Comparison of ENCODE assay signal across 8 mouse cellular contexts in genomic region chr11:82006796-82007423, GRCm38 (mm10). TPM values are rescaled to one million over a fixed set of nuclear protein-coding genes. Genes with fewer than 3 reads are reported as not detected.
DNase-seq lines count a peak whose midpoint lies in the region; ATAC-seq and TF ChIP-seq lines count a peak whose summit lies in the region.
"Had no signal": no experiment of that assay in that cellular context is flagged by ENCODE, and none has a peak within 500 bp of the region (broad histone marks: within the 10 kb centered on the region; RNA-seq: fewer than 3 reads in every experiment).

No protein-coding gene starts in this region.

- peak; percentile 92 for DNase-seq in NIH3T3 (ENCODE audit: low read depth)
- DNase-seq in adrenal gland, postnatal 14 days, result peak; percentile 73
- no peak for DNase-seq in liver, embryonic 13.5 days
- no peak for DNase-seq in right cerebral cortex, postnatal 10 days (ENCODE audit: low spot score in 2 of 2)
- DNase-seq in c-Kit-positive CD71-positive TER-119-positive erythroid progenitor cells, embryonic 14.5 days (ENCODE audit: low spot score), result no peak

- peaks cover 4% of the 10 kb centered on the region; the same call in 1 of the 2 replicates for H3K4me1 ChIP-seq in heart, embryonic 16.5 days (ENCODE audit: control insufficient read depth, insufficient read depth, low read length)
- H3K4me1 ChIP-seq in liver, embryonic 13.5 days (replicated peaks), result peaks cover 5% of the 10 kb centered on the region; the same call in 1 of the 2 replicates
- H3K4me1 ChIP-seq in small intestine, adult 2 months (ENCODE audit: control insufficient read depth, insufficient read depth, insufficient read length, low read length), result no peaks in the 10 kb centered on the region

- no peaks in the 10 kb centered on the region for H3K36me3 ChIP-seq in heart, embryonic 16.5 days (ENCODE audit: control insufficient read depth, insufficient read depth)
- no peaks in the 10 kb centered on the region for H3K36me3 ChIP-seq in liver, embryonic 13.5 days
- H3K36me3 ChIP-seq in small intestine, adult 2 months (ENCODE audit: control insufficient read depth, insufficient read depth, low read length), result no peaks in the 10 kb centered on the region

- 26% methylated on average over 12 of the region's 12 CpGs for WGBS in heart, embryonic 16.5 days
- WGBS in liver, embryonic 13.5 days (ENCODE audit: insufficient replicate concordance), result 15% methylated on average over 12 of the region's 12 CpGs
- 40% methylated on average over 12 of the region's 12 CpGs for WGBS in small intestine, adult 2 months

- H3K9ac ChIP-seq in heart, embryonic 16.5 days (ENCODE audit: low read length), result no peak overlapping the region
- H3K9ac ChIP-seq in liver, embryonic 13.5 days, result no peak overlapping the region

- no peak for TF ChIP-seq POLR2A in small intestine, adult 2 months (IDR thresholded peaks at IDR 0.05; ENCODE audit: low read depth, low read length)

- no peak for TF ChIP-seq CTCF in small intestine, adult 2 months (IDR thresholded peaks at IDR 0.05; ENCODE audit: extremely low read depth, insufficient read length, insufficient replicate concordance, low read depth, low read length)

- H3K27me3 ChIP-seq in heart, embryonic 16.5 days (ENCODE audit: control insufficient read depth, insufficient read depth, low read length), result no peaks in the 10 kb centered on the region
- no peaks in the 10 kb centered on the region for H3K27me3 ChIP-seq in liver, embryonic 13.5 days
- no peaks in the 10 kb centered on the region for H3K27me3 ChIP-seq in small intestine, adult 2 months (ENCODE audit: control insufficient read depth, insufficient read depth, low read length)

- no peak overlapping the region for H3K4me3 ChIP-seq in heart, embryonic 16.5 days (ENCODE audit: low read length)
- no peak overlapping the region for H3K4me3 ChIP-seq in liver, embryonic 13.5 days (replicated peaks)
- no peak overlapping the region for H3K4me3 ChIP-seq in small intestine, adult 2 months (ENCODE audit: low read depth, low read length)

- H3K27ac ChIP-seq in heart, embryonic 16.5 days (ENCODE audit: low read length), result peak overlapping the region; percentile 35
- no peak overlapping the region for H3K27ac ChIP-seq in liver, embryonic 13.5 days
- peak overlapping the region; percentile 64 for H3K27ac ChIP-seq in small intestine, adult 2 months (ENCODE audit: insufficient read depth, low read depth, low read length)

- H3K9me3 ChIP-seq in heart, embryonic 16.5 days (replicated peaks; ENCODE audit: control insufficient read depth, low read length), result no peaks in the 10 kb centered on the region
- H3K9me3 ChIP-seq in liver, embryonic 13.5 days (replicated peaks), result no peaks in the 10 kb centered on the region

- peak overlapping the region; percentile 28; the same call in 1 of the 2 replicates for H3K4me2 ChIP-seq in heart, embryonic 16.5 days (ENCODE audit: low read depth, low read length)
- 0 out of 2 replicates have a peak overlapping the region, but pooled peaks have one; percentile 6 for H3K4me2 ChIP-seq in liver, embryonic 13.5 days

- peak; percentile 65 for ATAC-seq in heart, embryonic 16.5 days (replicated peaks; ENCODE audit: extremely low read depth, insufficient read depth, low FRiP score)
- ATAC-seq in liver, embryonic 13.5 days (ENCODE audit: low read depth), result 0 out of 2 replicates have a peak, but pooled peaks have one; percentile 20

RNA-seq across cellular contexts. Expression of gene Ccl2, which starts 28.5 kb away (rescaled TPM):
- total RNA-seq in adrenal gland, postnatal 14 days (2021), result 1.4 and 1.9 TPM in 2 replicates
- 9.1 and 12.3 TPM in 2 replicates for polyA plus RNA-seq in heart, embryonic 16.5 days (2015; fragmentation: Nextera tagmentation; extraction: Ambion mirVana)
- 1.9 and 2.0 TPM in 2 replicates for polyA plus RNA-seq in liver, embryonic 13.5 days (2015; fragmentation: Nextera tagmentation; extraction: Ambion mirVana)
- polyA plus RNA-seq in small intestine, adult 2 months (2012; rRNA removed), result 1.4 and 2.0 TPM in 2 replicates

RNA-seq across cellular contexts. Expression of gene Gm17268, which starts 31.5 kb away (rescaled TPM):
- not detected in 2 replicates for total RNA-seq in adrenal gland, postnatal 14 days (2021)
- polyA plus RNA-seq in heart, embryonic 16.5 days (2015; fragmentation: Nextera tagmentation; extraction: Ambion mirVana), result not detected in 2 replicates
- not detected in 2 replicates for polyA plus RNA-seq in liver, embryonic 13.5 days (2015; fragmentation: Nextera tagmentation; extraction: Ambion mirVana)
- polyA plus RNA-seq in small intestine, adult 2 months (2012; rRNA removed), result not detected in 2 replicates
- polyA plus RNA-seq: embryonic facial prominence, embryonic 11.5 days had no signal

RNA-seq across cellular contexts. Expression of gene Ccl7, which starts 38.6 kb away (rescaled TPM):
- not detected in 2 replicates for total RNA-seq in adrenal gland, postnatal 14 days (2021)
- 3.4 and 6.0 TPM in 2 replicates for polyA plus RNA-seq in heart, embryonic 16.5 days (2015; fragmentation: Nextera tagmentation; extraction: Ambion mirVana)
- 0.67 and 0.94 TPM in 2 replicates for polyA plus RNA-seq in liver, embryonic 13.5 days (2015; fragmentation: Nextera tagmentation; extraction: Ambion mirVana)
- 0.32 and 0.91 TPM in 2 replicates for polyA plus RNA-seq in small intestine, adult 2 months (2012; rRNA removed)
- polyA plus RNA-seq: embryonic facial prominence, embryonic 11.5 days had no signal

RNA-seq across cellular contexts. Expression of gene Asic2, which starts 38.7 kb away (rescaled TPM):
- 1.7 and 2.7 TPM in 2 replicates for total RNA-seq in adrenal gland, postnatal 14 days (2021)
- not detected in 2 replicates for polyA plus RNA-seq in heart, embryonic 16.5 days (2015; fragmentation: Nextera tagmentation; extraction: Ambion mirVana)
- polyA plus RNA-seq in liver, embryonic 13.5 days (2015; fragmentation: Nextera tagmentation; extraction: Ambion mirVana), result not detected in 2 replicates
- polyA plus RNA-seq in small intestine, adult 2 months (2012; rRNA removed), result 0.47 and 1.4 TPM in 2 replicates

RNA-seq across cellular contexts. Expression of gene Ccl11, which starts 50.7 kb away (rescaled TPM):
- 5.1 and 7.8 TPM in 2 replicates for total RNA-seq in adrenal gland, postnatal 14 days (2021)
- 3.3 and 5.0 TPM in 2 replicates for polyA plus RNA-seq in heart, embryonic 16.5 days (2015; fragmentation: Nextera tagmentation; extraction: Ambion mirVana)
- 0.09 and 0.14 TPM in 2 replicates for polyA plus RNA-seq in liver, embryonic 13.5 days (2015; fragmentation: Nextera tagmentation; extraction: Ambion mirVana)
- 12.6 and 14.8 TPM in 2 replicates for polyA plus RNA-seq in small intestine, adult 2 months (2012; rRNA removed)
- polyA plus RNA-seq: embryonic facial prominence, embryonic 11.5 days had no signal

Comparison
In these comparisons a context has a peak if more than half of its experiments do, and no peak if none do; other contexts are left out.
1. DNase-seq: peak in NIH3T3 (single experiment) and adrenal gland, postnatal 14 days (single experiment); none in liver, embryonic 13.5 days (single experiment), right cerebral cortex, postnatal 10 days (0 of 2) and c-Kit-positive CD71-positive TER-119-positive erythroid progenitor cells, embryonic 14.5 days (single experiment).